Mouse (Mus musculus): ENCODE measurements at regions not wholly inside any gene's neighbourhood (a gene's known extent, or its start where the extent isn't known, plus 50 kb on each side); places are given as distances from the start of the nearest gene placed in this dataset.

DNA sequence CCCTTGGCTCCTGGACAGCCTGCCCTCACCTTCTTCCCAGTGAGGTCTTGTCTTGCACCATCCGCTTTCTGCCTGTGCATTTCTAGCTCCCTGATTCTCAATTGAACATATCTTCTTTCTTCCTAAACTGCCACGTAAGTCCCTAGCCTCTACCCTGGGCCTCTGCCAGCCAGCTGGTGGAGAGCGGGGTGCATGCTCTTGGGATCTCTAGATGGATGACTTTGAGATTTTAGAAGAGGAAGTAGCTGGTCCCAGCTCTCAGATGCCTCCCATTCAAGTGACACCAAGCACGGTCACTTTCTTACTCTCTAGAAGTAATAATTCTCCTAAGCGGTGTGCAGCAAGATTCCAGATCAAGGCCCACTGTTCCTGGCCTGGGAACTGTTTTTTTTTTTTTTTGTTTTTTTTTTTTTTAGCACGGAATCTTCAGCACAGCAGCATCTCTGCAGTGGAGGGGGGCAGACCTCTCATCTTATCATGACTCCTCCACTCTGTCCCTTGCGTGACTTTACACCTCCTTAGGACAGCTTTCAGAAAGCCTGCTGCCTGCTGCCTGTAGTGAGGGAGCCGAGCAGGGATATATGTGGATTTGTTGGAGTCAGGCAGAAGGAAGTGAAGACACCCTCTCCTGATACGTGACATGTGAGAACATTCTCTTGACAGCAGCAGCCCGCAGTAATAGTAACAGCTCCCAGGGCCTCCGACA, 453.6 kb upstream of the Zmiz1 start:
- TF ChIP-seq POLR2A (IDR thresholded peaks at IDR 0.05; ENCODE audit: insufficient read depth, low read depth, low read length) (no peak), CTCF (IDR thresholded peaks at IDR 0.05; ENCODE audit: insufficient read depth, low read depth, low read length) (no peak)

All from olfactory bulb, adult 2 months (tissue).